Mouse (Mus musculus) C2C12 (cell line): ENCODE measurements around the gene Nrde2.

ENCODE experiments used
- CEBPB ChIP-seq: IDR thresholded peaks from one replicate; pipeline ENCODE4 v1.6.1; 2011; ENCODE audit warnings: low read depth, mild to moderate bottlenecking, control low read depth, moderate library complexity
- CTCF ChIP-seq: IDR thresholded peaks from one replicate; pipeline ENCODE4 v1.5.1; 2011; ENCODE audit not compliant: control insufficient read depth, insufficient read depth, insufficient read length
- FOSL1 ChIP-seq: IDR thresholded peaks from one replicate; pipeline ENCODE4 v1.8.0; 2011; ENCODE audit warnings: mild to moderate bottlenecking, low read length; ENCODE audit not compliant: poor library complexity, insufficient read depth, severe bottlenecking
- MAX ChIP-seq: IDR thresholded peaks from one replicate; pipeline ENCODE4 v1.6.1; 2011; ENCODE audit warnings: mild to moderate bottlenecking, control low read depth
- MYOD1 ChIP-seq: IDR thresholded peaks from one replicate; pipeline ENCODE4 v1.6.1; 2011; ENCODE audit warnings: low read depth; ENCODE audit not compliant: control insufficient read depth, insufficient read length
- MYOG ChIP-seq: IDR thresholded peaks from one replicate; pipeline ENCODE4 v1.6.1; 2011; ENCODE audit not compliant: control insufficient read depth, insufficient read length; ENCODE audit errors: extremely low read depth
- USF1 ChIP-seq: IDR thresholded peaks from one replicate; pipeline ENCODE4 v1.6.1; 2011; ENCODE audit warnings: low read depth, mild to moderate bottlenecking, control low read depth, moderate library complexity

DNA sequence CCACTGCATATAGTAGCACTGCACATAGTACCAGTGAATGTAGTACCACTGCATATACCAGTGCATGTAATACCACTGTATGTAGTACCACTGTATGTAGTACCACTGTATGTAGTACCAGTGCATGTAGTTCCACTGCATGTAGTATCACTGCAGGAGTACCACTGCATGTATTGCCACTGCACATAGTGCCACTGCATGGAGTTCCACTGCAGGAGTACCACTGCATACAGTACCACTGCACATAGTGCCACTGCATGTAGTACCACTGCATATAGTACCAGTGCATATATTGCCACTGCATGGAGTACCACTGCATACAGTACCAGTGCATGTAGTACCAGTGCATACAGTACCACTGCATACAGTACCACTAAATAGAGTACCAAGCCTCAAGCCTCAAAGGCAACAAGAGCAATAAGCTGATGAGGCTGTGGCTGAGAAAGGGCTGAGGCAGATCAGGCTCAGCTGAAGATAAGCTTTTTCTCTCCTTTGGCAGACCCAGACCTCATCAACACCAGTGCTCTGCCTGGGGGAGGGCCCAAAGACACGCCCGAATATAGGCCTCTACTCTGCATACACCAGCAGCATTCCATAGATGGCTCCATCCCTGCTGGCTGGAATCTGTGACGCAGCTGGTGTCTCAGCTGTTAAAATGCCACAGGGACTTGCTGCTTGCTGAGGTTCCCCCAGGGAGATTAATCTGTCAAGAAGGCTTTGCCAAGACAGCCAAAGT lies 59.3 kb downstream of the Nrde2 start:
- no peak for TF ChIP-seq USF1
- no peak for TF ChIP-seq CTCF
- no peak for TF ChIP-seq MYOD1
- no peak for TF ChIP-seq MAX
- no peak for TF ChIP-seq MYOG
- no peak for TF ChIP-seq CEBPB
- no peak for TF ChIP-seq FOSL1
